Mouse (Mus musculus): Measurements from ENCODE around the gene Htr2b. TPM values are rescaled to one million over a fixed set of nuclear protein-coding genes. Genes with fewer than 3 reads are reported as not detected.

The Htr2b gene
- total RNA-seq, 1 experiment from 2014 or later: 0.09 TPM

- no peak for ATAC-seq (replicated peaks; ENCODE audit: low read depth, poor library complexity, severe bottlenecking)
Observed at GRCm38 (mm10) chr1:86114141-86114540, 2.4 kb upstream of the Htr2b start.

DNA sequence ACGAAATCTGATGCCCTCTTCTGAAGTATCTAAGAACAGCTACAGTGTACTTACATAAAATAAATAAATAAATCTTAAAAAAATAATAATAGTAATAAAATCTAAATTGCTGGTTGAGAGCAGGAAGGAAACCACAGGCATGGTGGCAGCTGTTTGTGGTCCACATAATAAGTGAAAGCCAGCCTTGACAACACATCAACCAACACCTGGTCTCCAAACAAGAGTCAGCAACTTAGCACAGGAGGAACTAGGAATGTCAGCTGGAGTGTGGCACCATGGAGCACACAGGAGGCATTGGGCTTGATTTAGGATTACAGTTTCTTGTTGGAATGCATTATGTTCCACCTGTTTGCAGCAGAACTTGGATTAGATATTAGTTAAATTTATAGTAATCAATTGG is 6.7 kb downstream of the Htr2b start:
- no peak for ATAC-seq (replicated peaks; ENCODE audit: low read depth, poor library complexity, severe bottlenecking)

GRCm38 (mm10) chr1:86094413-86094812 is 17.4 kb downstream of the Htr2b start:
- no peak for ATAC-seq (replicated peaks; ENCODE audit: low read depth, poor library complexity, severe bottlenecking)

DNA sequence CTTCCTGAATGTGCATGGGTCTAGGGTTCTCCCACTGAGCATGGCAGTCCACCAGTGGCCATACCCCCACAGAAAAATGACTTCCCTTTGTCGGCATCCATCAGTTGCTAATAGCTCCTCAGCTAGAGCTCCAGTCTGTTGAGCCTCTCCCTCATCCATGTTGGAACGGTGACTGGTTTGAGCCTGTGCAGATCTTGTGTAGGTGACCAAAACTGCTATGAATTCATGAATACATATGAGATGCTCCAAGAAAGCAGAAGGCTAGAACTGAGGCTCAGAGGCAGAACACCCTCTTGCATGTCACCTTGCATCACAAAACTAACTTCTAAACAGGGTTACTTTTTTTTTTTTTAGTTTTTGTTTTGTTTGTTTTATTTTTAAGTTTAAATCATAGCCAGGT is 35.2 kb downstream of the Htr2b start:
- no peak for ATAC-seq (replicated peaks; ENCODE audit: low read depth, poor library complexity, severe bottlenecking)

DNA sequence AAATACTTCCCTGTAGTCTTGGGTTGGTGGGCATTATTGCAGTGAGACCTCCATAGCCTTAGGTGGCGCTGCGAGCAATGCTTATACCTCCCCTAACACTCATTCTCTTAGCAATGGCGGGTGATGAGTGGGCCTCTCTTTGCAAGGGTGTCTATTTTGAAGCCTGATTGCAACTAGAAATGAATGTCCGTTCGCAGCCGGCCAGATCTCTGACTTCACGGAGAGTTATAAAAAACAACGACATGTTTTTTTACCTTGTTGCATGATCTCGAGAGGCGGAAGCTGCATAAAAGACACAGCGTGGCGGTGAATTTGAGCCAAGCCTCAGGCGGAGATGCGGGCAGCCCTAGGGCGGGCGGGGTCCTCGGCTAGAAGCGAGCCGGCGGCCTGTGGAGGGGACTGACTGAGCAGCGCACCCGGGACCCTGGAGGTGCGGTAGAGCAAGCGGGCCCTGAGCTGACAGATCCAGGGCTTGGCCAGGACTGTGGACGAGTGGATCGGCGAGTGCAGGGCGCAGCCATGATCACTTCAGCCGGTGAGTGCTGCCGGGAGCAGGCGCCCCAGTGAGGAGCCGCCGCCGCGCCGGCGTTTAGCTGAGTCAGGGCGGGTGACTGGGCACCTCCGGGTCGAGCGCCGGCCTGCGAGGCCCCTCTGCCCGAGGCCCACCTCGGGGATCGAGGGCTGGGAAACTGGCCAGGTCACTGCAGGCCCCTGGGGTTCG is 47.3 kb downstream of the Htr2b start, which contains the start of gene Psmd1:
Psmd1 (plus strand) TSS at position 117 of the 721 bp plus-strand sequence.
- peak; percentile 87 for ATAC-seq (replicated peaks; ENCODE audit: low read depth, poor library complexity, severe bottlenecking)

GRCm38 (mm10) chr1:86062523-86062922 is 49.2 kb downstream of the Htr2b start:
- no peak for ATAC-seq (replicated peaks; ENCODE audit: low read depth, poor library complexity, severe bottlenecking)

DNA sequence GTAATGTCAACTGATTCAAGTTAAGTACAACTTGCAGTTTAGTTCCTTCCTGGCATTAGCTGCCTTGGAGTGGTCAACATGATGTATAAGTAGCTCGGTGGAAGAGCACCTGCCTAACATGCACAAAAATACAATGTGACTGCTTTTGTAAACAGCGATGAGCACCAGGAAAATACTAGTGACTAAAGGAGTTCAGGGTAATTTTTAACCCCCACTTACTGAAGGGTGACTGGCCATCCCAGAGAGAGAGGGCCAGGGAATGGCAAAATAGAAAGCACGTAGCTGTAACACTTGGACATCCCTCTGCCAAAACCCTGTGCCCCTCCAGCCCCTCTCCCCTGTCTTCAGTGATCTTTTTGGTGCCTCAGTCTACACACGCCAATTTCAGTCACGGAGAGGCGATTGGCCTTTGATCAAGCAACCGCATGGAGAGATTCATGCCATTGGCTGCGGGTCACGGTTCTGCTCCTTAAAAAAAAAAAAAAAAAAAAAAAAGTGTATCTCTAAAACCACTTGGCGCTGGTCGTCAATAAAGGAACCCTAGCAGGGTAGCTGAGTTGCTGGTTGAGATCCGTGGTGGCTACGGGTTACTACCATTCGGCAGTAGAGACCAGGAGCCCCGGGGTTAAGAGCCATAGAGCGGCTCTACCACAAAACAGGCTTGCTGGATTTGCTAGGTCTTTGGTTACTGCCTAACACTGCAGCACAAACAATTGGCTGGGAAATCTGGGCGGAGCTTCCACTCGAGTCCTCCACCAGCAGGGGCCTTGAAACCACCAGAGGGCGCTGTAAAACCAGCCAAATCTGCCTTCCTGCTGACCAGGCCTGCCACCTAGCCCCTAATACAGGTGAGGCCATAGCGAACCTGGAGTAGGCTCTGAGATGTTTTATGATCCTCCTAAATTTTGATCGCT is 52.7 kb downstream of the Htr2b start:
- ATAC-seq (replicated peaks; ENCODE audit: low read depth, poor library complexity, severe bottlenecking): peak; percentile 88

DNA sequence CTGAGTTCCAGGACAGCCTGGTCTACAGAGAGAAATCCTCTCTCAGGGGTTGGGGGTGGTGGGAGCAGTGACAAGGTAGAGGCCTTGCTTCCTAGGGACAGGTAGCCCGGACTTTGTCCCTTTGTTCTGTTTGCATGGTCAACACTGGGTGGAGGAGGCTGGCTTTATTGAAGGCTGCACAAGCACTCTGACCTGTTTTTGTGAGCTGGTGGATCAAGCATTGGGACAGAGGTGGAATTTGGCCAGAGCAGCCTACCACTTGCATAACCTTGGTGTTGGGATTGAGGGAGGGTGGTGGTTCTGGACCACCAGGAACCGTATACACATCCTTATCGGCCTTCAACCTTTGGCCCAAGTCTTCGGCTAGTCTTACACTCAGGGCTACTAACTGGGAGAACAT is 55.5 kb downstream of the Htr2b start:
- no peak for ATAC-seq (replicated peaks; ENCODE audit: low read depth, poor library complexity, severe bottlenecking)

DNA sequence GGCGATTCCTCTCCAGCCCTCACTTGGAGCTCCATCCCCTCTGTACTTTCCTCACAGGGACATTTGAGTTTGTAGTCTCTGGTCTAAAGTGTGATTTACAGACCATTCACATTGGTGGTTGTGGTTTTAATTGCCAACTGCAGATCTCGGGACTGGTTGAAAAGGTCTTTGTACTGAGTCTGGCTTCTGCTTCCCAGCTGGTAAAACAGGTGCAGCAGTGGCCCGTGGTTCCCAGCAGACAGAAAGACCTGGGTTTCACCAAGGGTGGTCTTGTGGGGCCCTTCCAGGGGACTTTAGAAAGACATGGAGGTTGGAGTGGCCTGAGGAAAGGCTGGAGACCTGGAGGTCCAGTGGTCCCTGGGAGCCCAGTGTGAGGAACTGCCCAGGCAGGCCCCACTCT is 56.8 kb downstream of the Htr2b start:
- no peak for ATAC-seq (replicated peaks; ENCODE audit: low read depth, poor library complexity, severe bottlenecking)

GRCm38 (mm10) chr1:86053198-86053921 is 58.4 kb downstream of the Htr2b start:
- no peak for ATAC-seq (replicated peaks; ENCODE audit: low read depth, poor library complexity, severe bottlenecking)

Other genes starting within 250 kb of the Htr2b start
- 41.7 and 51.8 TPM in 2 replicates for gene Itm2c, start 217.7 kb downstream of the Htr2b start, total RNA-seq (2017)
- gene 4933407L21Rik, start 183.5 kb downstream of the Htr2b start, total RNA-seq (2017): not detected in 2 replicates
- gene Gpr55, start 151.0 kb downstream of the Htr2b start, total RNA-seq (2017): not detected in 2 replicates
- not detected in 2 replicates for gene Spata3, start 95.2 kb downstream of the Htr2b start, total RNA-seq (2017)
- gene 2810459M11Rik, start 66.1 kb downstream of the Htr2b start, total RNA-seq (2017): 0.23 TPM in 1 of 2 replicates, not detected in the other
- 157 and 173 TPM in 2 replicates for gene Psmd1, start 47.6 kb downstream of the Htr2b start, total RNA-seq (2017)
- gene Gm21972, start 21.7 kb upstream of the Htr2b start, total RNA-seq (2017): 1.7 and 10.6 TPM in 2 replicates
- 10.6 and 20.7 TPM in 2 replicates for gene Armc9, start 42.8 kb upstream of the Htr2b start, total RNA-seq (2017)
- 1.7 and 2.2 TPM in 2 replicates for gene B3gnt7, start 190.9 kb upstream of the Htr2b start, total RNA-seq (2017)
- gene Ncl, start 247.4 kb upstream of the Htr2b start, total RNA-seq (2017): 938 and 1,055 TPM in 2 replicates